Mouse (Mus musculus): ENCODE data around the gene Gm9944. TPM values are rescaled to one million over a fixed set of nuclear protein-coding genes. Genes with fewer than 3 reads are reported as not detected.

The Gm9944 gene
- not detected for polyA plus RNA-seq (2017; shearing (Covaris generic))

DNA sequence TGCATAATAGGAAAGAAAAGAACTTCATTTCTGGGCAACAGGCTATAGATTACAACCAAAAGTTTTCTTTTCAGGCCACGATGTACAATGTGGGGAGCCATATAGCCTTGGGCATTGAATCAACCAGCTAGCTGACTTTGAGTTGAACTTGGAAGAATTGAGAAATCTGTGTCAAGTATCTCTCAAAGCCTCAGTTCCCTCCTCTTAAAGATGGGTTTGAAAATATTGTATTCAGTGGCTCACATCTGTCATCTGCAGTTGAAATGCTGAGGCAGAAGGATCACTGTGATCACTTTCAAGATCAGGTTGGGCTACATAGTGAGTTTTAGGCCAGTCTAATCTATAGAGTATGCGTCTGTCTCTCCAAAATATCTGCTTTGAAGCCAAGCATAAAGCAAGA, at the start of gene Gm9944:
Gene Gm9944, minus strand, starts transcription at position 101 of the 400 bp plus-strand sequence.
- ATAC-seq, result no peak

DNA sequence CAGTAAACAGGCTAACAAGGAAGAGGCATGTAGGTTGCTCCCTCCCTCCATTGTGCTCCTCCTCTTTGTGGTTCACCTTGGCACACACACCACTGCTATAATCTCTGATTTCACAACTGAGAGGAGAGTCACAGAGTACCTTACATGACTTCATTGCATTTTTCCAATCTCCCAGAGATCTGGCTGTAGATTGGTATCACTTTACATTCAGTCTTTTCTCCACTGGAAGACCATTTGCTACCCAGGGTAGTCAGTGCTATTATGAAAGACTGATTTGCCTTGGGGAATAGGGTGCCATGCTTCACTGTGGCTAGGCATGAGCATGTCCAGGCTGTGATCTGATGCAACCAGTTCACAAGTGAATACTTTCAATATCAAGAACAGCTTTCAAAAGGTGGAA, 40.2 kb upstream of the Gm9944 start:
- ATAC-seq, result no peak

DNA sequence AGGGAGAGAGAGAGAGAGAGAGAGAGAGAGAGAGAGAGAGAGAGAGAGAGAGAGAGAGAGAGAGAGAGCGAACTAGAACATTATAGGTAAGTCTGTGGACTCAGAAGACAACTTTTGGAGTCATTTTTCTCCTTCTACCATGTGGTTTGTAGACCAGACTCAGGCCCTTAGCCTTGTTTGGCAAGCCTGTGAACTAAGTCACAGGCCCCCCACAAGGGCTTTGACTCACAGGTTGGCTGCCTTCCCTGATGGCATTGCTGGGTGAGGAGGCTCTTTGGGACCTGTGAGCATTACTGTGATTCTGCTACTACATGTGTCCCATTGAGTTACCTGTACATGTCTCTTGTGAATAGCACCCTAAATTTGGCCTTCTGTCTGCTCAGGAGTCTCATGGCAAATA, 15.0 kb upstream of the Gm9944 start:
- ATAC-seq, result no peak

DNA sequence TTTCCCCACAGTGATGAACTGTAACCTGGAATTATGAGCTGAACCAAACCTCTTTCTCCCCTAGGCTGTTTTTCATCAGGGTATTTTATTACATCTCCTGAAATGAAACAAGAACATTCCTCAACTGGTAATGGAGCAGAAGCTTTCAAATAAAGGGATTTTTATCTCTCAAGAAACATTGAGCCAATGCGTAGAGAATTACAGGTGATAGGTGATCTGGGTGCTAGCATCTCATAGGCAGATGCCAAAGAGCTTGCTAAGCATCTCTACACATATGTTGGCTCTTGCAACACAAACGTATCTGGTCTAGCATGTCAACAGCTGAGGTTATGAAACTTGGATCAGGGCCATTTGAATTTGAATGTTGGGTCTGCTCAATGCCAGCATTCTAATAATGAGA, 12.1 kb upstream of the Gm9944 start:
- no peak for ATAC-seq

DNA sequence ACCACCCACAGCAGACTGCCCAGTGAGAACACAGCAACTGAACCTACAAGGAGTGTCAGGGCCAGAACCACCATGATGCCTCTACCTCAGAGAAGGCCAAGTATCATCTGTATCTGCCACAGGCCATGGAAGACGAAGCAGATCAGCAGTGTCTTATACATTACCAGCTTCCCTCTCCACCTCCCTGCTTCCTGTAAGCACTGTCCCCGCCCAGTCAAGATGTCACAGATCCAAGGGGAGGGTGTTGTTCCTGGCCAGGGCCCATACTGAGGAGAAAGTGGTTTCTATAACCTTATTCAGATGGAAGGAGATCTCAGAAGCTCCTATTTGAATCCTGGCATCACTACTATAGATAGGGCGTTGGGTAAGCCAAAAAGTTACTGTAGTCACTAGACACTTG, 10.5 kb upstream of the Gm9944 start, which contains the start of gene Aadacl3:
Gene Aadacl3, minus strand, starts transcription at position 101 of the 400 bp plus-strand sequence.
- no peak for ATAC-seq

DNA sequence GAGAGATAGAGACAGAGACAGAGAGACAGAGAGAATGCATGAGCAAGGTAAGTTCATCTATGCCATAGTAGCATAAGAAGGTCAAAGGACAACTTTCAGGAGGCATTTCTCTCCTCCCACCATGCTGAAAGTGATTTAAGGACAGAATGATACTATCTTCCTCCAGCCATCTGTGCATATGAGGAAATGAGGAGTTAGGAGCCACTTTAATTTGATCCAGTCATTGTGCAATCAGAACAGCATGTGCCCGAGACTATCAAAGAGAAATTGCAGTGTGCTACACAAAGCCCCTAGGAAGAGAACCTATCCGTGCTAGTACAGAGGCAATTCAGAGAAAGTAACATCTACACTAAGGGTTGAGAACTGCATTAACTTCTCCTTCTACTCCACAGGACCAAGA, 4.6 kb downstream of the Gm9944 start:
- no peak for ATAC-seq

DNA sequence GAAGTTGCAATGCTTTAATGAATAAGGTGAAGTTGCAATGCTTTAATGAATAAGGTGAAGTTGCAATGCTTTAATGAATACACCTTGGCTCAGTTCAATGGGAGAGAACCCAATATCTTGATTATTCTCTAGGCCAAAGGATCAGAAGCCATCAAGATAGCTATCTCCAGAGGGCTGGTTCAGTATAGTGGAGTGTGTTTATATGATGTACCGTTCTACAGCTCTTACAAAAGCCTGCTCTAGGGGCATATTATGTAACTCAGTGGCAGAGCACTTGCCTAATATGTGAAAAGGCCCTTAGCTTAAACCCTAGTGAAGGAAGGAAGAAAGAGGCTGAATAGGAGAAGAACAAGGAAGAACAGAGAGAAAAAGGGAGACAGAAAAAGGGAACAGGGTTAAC, 11.5 kb downstream of the Gm9944 start:
- ATAC-seq, result no peak

DNA sequence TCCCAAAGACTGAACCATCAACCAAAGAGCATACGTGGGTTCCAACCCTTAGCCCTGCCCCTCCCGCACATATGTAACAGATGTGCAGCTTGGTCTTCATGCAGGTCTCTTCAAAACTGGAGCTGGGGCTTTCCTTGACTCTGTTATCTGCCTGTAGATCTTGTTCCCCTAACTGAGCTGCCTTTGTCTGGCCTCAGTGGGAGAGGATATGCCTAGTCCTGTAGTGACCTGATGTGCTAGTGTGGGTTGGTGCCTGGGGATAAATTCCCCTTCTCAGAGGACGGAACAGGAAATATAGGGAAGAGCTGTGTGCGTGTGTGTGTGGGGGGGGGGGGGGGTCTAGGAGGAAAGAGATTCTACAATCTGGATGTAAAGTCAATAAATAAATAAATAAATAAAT, 12.0 kb downstream of the Gm9944 start:
- ATAC-seq, result no peak

DNA sequence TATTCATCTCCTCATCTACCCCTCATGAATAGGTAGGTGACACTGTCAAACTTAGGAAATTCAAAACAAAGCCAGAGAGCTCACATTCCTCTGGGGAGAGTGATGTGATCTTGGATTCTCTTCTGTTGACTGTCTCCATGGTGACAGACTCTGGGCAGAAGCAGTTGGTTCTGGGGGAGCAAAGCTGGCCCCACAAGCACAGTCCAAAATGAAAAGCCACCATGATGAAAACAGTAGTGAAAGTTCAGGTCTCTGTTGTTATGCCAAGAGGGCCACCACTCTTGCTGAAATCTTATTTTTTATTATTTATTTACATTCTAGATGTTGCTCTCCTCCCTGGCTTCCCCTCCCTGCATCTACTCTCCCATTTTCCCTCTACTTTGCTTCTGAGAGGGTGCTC, 14.4 kb downstream of the Gm9944 start, which contains the start of gene 1700012P22Rik:
Gene 1700012P22Rik, minus strand, starts transcription at position 101 of the 400 bp plus-strand sequence.
- no peak for ATAC-seq

DNA sequence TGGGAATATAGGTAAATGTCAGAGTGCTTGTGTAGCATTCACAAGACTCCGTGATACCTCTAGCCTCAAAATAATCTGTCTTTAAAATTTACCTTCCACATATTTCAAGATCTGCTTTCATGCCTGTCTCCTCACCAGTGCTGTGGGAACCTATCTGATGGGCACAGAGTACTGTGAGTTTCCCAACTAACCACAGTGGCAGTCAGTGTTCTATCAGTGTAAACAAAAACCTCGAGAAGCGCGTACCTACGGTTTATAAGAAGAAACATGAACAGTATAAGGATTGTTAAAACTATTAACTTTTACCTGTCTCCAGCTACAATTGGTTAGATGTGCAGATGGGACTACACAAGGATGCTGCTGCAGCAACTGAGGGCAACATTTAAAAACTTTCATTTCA, 19.9 kb downstream of the Gm9944 start:
- no peak for ATAC-seq

DNA sequence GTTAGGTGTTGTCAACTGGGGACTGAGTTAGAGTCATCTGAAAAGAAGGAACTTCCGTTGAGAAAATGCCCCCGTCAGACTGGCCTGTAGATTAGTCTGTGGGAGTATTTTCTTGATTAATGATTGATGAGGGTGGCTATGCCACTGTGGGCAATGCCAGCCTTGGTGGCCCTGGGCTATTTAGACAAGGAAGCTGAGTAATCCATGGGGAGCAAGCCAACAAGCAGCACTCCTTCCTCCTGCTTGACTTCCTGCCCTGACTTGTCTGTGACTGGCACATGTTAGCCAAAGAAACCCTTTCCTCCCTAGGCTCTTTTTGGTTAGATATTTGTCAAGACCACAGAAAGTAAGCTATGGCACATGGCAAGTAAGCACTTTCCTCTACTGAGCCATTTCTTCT, 22.4 kb downstream of the Gm9944 start:
- no peak for ATAC-seq

DNA sequence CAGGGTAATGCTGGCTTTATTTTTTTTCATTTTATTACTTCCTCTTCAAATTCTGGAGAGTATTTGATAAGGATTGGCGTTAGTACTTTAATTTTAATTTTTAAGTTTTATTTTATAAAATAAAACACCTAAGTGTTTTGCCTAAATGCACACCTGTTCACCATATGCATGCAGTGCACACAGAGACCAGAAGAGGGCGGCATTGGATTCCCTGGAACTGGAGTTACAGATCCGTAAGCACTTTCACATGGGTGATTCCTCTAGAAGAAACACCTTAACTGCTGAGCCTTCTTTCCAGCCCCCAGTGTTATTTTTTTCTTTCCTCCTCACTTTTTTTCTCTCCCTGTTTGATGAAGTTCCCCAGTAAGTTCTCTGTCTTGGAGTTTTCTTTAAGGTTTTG, 24.2 kb downstream of the Gm9944 start:
- no peak for ATAC-seq

DNA sequence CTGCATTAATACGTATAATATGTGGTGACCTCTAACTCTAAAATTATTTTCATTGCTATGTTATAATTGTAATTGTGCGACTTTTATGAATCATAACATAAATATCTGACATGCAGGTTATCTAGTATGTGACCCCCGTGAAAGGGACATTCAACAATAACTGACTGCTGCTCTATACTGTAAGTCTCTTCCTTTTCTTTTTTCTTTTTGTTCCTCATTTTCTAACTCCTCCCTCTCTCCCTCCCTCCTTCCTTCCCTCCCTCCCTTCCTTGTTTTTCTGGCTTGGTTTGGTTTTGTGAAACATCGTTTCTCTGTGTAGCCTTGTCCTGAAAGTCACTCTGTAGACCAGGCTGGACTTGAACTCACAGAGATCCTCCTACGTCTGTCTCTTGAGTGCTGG, 28.5 kb downstream of the Gm9944 start:
- no peak for ATAC-seq

DNA sequence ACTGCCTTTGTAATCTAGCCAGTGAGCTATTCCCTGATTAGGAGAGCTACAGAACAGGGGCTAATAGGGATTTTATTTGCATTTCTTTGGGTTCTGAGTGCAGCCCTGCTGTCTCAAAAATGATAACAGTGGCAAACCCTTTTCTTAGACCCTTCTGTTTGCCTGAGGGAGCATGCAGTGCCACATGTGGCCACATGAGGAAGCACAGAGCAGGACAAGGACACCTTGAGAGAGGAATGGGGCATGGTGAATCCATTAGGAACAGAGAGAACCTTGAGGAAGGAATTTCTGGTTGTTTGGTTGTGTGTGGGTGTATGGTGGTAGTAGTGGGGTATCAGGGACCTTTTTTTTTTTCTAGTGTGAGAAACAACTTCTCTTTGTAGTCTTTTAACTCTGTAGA, 32.5 kb downstream of the Gm9944 start:
- ATAC-seq, result no peak

DNA sequence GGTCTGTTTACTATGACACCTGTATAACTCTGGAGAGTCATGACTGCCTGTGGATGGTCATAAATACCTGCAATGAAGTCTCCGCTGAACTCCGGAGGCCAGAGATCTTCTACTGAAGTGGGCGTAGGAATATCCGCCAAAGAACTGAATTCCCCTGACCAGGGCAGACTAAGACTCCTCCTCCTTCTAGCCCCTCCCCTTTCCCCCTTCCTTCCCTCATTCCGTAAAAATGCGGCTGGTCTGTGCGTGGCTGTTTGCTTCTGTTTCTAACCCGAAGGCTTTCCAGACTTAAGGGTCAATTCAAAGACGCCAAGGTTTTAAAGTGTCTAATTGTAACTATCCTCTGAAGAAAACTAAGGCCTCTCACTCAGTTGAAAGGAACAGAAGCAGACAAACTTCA, 44.8 kb downstream of the Gm9944 start, which contains the start of gene Pramef12:
Gene Pramef12, minus strand, starts transcription at position 175 of the 400 bp plus-strand sequence.
- ATAC-seq, result no peak

DNA sequence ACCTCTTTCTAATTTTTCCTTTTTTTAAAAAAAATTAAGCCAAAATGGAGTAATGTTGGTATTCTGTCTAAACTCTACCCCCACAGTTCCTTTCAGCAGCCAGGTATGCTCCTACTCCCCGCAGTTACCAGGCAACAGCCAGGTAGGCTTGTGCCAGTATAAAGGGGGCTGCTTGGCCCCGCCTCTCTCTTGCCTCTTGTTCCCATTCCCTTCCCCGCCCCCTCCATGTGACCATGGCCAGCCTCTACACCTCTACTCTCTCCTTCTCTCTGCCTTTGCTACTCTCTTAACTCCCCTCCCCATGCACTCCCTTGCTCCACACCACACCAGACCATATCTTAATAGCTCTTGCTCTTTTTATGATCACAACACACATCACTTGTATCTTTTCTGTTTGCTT, 46.9 kb downstream of the Gm9944 start:
- ATAC-seq, result no peak

DNA sequence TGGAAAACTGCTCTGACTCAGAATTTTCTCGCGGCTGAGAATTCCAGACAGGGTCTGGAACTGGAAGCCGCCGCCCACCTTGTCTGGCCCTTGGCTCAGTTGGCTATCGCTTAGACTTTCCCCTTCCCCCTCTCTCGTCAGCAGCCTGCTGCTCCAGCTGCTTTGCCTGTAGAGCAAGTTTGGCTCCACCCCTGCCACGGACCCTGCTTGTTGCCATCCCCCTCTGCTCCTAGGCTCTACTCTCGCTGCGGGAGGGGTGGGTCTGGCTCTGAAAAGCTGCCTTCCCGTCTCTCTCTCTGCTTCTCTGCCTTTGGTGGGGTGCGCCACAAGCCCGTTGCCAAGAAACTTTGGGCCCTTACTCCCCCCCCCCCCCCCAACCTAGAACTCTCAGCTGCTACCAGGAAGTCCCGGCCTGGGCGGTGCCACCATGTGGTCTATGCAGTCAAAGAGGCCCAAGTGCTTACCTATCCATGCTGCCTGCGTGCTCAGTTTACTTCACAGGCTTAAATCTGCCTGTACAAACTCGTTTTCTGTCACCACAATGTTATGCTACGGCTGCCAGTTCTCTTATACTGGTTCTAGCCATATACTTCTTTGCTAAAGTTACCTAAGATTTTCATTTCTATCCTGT, 48.5 kb downstream of the Gm9944 start:
- no peak for ATAC-seq

Other genes with a start within 250 kb of the Gm9944 start
- gene C87977, start 240.0 kb downstream of the Gm9944 start, polyA plus RNA-seq (2017; shearing (Covaris generic)), result not detected
- not detected for gene Pramel5, start 172.8 kb downstream of the Gm9944 start, polyA plus RNA-seq (2017; shearing (Covaris generic))
- gene Gm13128, start 123.1 kb downstream of the Gm9944 start, polyA plus RNA-seq (2017; shearing (Covaris generic)), result not detected
- gene Gm13119, start 95.4 kb downstream of the Gm9944 start, polyA plus RNA-seq (2017; shearing (Covaris generic)), result not detected
- not detected for gene Pramef20, start 75.4 kb downstream of the Gm9944 start, polyA plus RNA-seq (2017; shearing (Covaris generic))
- gene Pramef12, start 44.9 kb downstream of the Gm9944 start, polyA plus RNA-seq (2017; shearing (Covaris generic)), result not detected
- not detected for gene 1700012P22Rik, start 14.5 kb downstream of the Gm9944 start, polyA plus RNA-seq (2017; shearing (Covaris generic))
- gene Aadacl3, start 10.4 kb upstream of the Gm9944 start, polyA plus RNA-seq (2017; shearing (Covaris generic)), result not detected
- gene 9430007A20Rik, start 66.5 kb upstream of the Gm9944 start, polyA plus RNA-seq (2017; shearing (Covaris generic)), result not detected
- not detected for gene Gm13124, start 111.8 kb upstream of the Gm9944 start, polyA plus RNA-seq (2017; shearing (Covaris generic))
- gene Aadacl4, start 160.4 kb upstream of the Gm9944 start, polyA plus RNA-seq (2017; shearing (Covaris generic)), result not detected
- not detected for gene Gm436, start 233.1 kb upstream of the Gm9944 start, polyA plus RNA-seq (2017; shearing (Covaris generic))